Mouse (Mus musculus): Measurements from ENCODE around the gene Galnt2. TPM values are rescaled to one million over a fixed set of nuclear protein-coding genes. Genes with fewer than 3 reads are reported as not detected.

The Galnt2 gene
- polyA plus RNA-seq, 1 experiment from 2014 or later = 35.3 TPM

GRCm38 (mm10) chr8:124306574-124306973 lies 75.4 kb downstream of the Galnt2 start:
- Histone ChIP-seq H3K4me1 (peaks cover 17% of the 10 kb centered on the region), H3K4me3 (no peak overlapping the region), H3K27me3 (ENCODE audit: low read depth, poor library complexity, severe bottlenecking) (no peaks in the 10 kb centered on the region), H3K27ac (replicated peaks) (no peak overlapping the region), H3K9me3 (replicated peaks) (no peaks in the 10 kb centered on the region), H3K36me3 (peaks cover 74% of the 10 kb centered on the region)
- no peak for DNase-seq (ENCODE audit: low spot score)
- WGBS = 68% methylated on average over 7 of the region's 7 CpGs

GRCm38 (mm10) chr8:124307700-124308099 lies 76.5 kb downstream of the Galnt2 start:
- H3K36me3 ChIP-seq = peaks cover 74% of the 10 kb centered on the region
- no peak overlapping the region for H3K4me3 ChIP-seq
- H3K27ac ChIP-seq (replicated peaks) = no peak overlapping the region
- H3K4me1 ChIP-seq = peaks cover 17% of the 10 kb centered on the region
- no peak for DNase-seq (ENCODE audit: low spot score)
- H3K27me3 ChIP-seq (ENCODE audit: low read depth, poor library complexity, severe bottlenecking) = no peaks in the 10 kb centered on the region
- no peaks in the 10 kb centered on the region for H3K9me3 ChIP-seq (replicated peaks)
- 94% methylated on average over 10 of the region's 10 CpGs for WGBS

- Histone ChIP-seq H3K4me1 (peaks cover 31% of the 10 kb centered on the region), H3K27ac (replicated peaks) (no peak overlapping the region), H3K27me3 (ENCODE audit: low read depth, poor library complexity, severe bottlenecking) (no peaks in the 10 kb centered on the region), H3K36me3 (peaks cover 61% of the 10 kb centered on the region), H3K4me3 (no peak overlapping the region), H3K9me3 (replicated peaks) (no peaks in the 10 kb centered on the region)
- DNase-seq (ENCODE audit: low spot score) = no peak
- 87% methylated on average over 13 of the region's 13 CpGs for WGBS
These were observed 79.3 kb downstream of the Galnt2 start for GRCm38 (mm10) chr8:124310509-124310908.

- WGBS = 78% methylated on average over 6 of the region's 6 CpGs
- Histone ChIP-seq H3K4me1 (peaks cover 34% of the 10 kb centered on the region), H3K4me3 (no peak overlapping the region), H3K27me3 (ENCODE audit: low read depth, poor library complexity, severe bottlenecking) (no peaks in the 10 kb centered on the region), H3K9me3 (replicated peaks) (no peaks in the 10 kb centered on the region), H3K27ac (replicated peaks) (no peak overlapping the region), H3K36me3 (peaks cover 55% of the 10 kb centered on the region)
- no peak for DNase-seq (ENCODE audit: low spot score)
These were observed 79.9 kb downstream of the Galnt2 start for GRCm38 (mm10) chr8:124311111-124311510.

GRCm38 (mm10) chr8:124311723-124312122 lies 80.5 kb downstream of the Galnt2 start:
- no peaks in the 10 kb centered on the region for H3K9me3 ChIP-seq (replicated peaks)
- H3K27me3 ChIP-seq (ENCODE audit: low read depth, poor library complexity, severe bottlenecking) = no peaks in the 10 kb centered on the region
- DNase-seq (ENCODE audit: low spot score) = no peak
- no peak overlapping the region for H3K4me3 ChIP-seq
- H3K36me3 ChIP-seq = peaks cover 49% of the 10 kb centered on the region
- H3K27ac ChIP-seq (replicated peaks) = no peak overlapping the region
- 95% methylated on average over 17 of the region's 17 CpGs for WGBS
- H3K4me1 ChIP-seq = peaks cover 41% of the 10 kb centered on the region

GRCm38 (mm10) chr8:124312228-124312627 lies 81.0 kb downstream of the Galnt2 start:
- DNase-seq (ENCODE audit: low spot score) = no peak
- H3K36me3 ChIP-seq = peaks cover 44% of the 10 kb centered on the region
- H3K27ac ChIP-seq (replicated peaks) = no peak overlapping the region
- H3K9me3 ChIP-seq (replicated peaks) = no peaks in the 10 kb centered on the region
- H3K4me1 ChIP-seq = peaks cover 46% of the 10 kb centered on the region
- H3K4me3 ChIP-seq = no peak overlapping the region
- WGBS = 91% methylated on average over 10 of the region's 10 CpGs
- H3K27me3 ChIP-seq (ENCODE audit: low read depth, poor library complexity, severe bottlenecking) = no peaks in the 10 kb centered on the region

- peak overlapping the region; percentile 81 for H3K27ac ChIP-seq (replicated peaks)
- H3K4me1 ChIP-seq = peaks cover 41% of the 10 kb centered on the region
- peaks cover 28% of the 10 kb centered on the region for H3K36me3 ChIP-seq
- H3K4me3 ChIP-seq = no peak overlapping the region
- DNase-seq (ENCODE audit: low spot score) = peak; percentile 61
- no peaks in the 10 kb centered on the region for H3K9me3 ChIP-seq (replicated peaks)
- 35% methylated on average over 10 of the region's 10 CpGs for WGBS
- H3K27me3 ChIP-seq (ENCODE audit: low read depth, poor library complexity, severe bottlenecking) = no peaks in the 10 kb centered on the region
These were observed 83.6 kb downstream of the Galnt2 start for GRCm38 (mm10) chr8:124314803-124315202.

- 62% methylated on average over 12 of the region's 12 CpGs for WGBS
- Histone ChIP-seq H3K4me3 (no peak overlapping the region), H3K9me3 (replicated peaks) (no peaks in the 10 kb centered on the region), H3K27ac (replicated peaks) (peak overlapping the region; percentile 28; the same call in 1 of the 2 replicates), H3K36me3 (peaks cover 13% of the 10 kb centered on the region; the same call in 1 of the 2 replicates), H3K4me1 (peaks cover 35% of the 10 kb centered on the region), H3K27me3 (ENCODE audit: low read depth, poor library complexity, severe bottlenecking) (no peaks in the 10 kb centered on the region)
- no peak for DNase-seq (ENCODE audit: low spot score)
These were observed 85.4 kb downstream of the Galnt2 start for GRCm38 (mm10) chr8:124316466-124317136.

GRCm38 (mm10) chr8:124317191-124317682 lies 86.0 kb downstream of the Galnt2 start:
- no peaks in the 10 kb centered on the region for H3K27me3 ChIP-seq (ENCODE audit: low read depth, poor library complexity, severe bottlenecking)
- no peaks in the 10 kb centered on the region for H3K9me3 ChIP-seq (replicated peaks)
- WGBS = 79% methylated on average over 8 of the region's 8 CpGs
- peaks cover 36% of the 10 kb centered on the region for H3K4me1 ChIP-seq
- H3K36me3 ChIP-seq = peaks cover 7% of the 10 kb centered on the region
- H3K4me3 ChIP-seq = no peak overlapping the region
- no peak overlapping the region for H3K27ac ChIP-seq (replicated peaks)
- no peak for DNase-seq (ENCODE audit: low spot score)

GRCm38 (mm10) chr8:124317821-124318220 lies 86.6 kb downstream of the Galnt2 start:
- WGBS = 91% methylated on average over 6 of the region's 6 CpGs
- H3K9me3 ChIP-seq (replicated peaks) = no peaks in the 10 kb centered on the region
- H3K27me3 ChIP-seq (ENCODE audit: low read depth, poor library complexity, severe bottlenecking) = no peaks in the 10 kb centered on the region
- no peak for DNase-seq (ENCODE audit: low spot score)
- H3K27ac ChIP-seq (replicated peaks) = no peak overlapping the region
- peaks cover 7% of the 10 kb centered on the region for H3K36me3 ChIP-seq
- H3K4me1 ChIP-seq = peaks cover 36% of the 10 kb centered on the region
- no peak overlapping the region for H3K4me3 ChIP-seq

GRCm38 (mm10) chr8:124318612-124319315 lies 87.6 kb downstream of the Galnt2 start:
- Histone ChIP-seq H3K9me3 (replicated peaks) (no peaks in the 10 kb centered on the region), H3K4me3 (no peak overlapping the region), H3K27me3 (ENCODE audit: low read depth, poor library complexity, severe bottlenecking) (no peaks in the 10 kb centered on the region), H3K4me1 (peaks cover 36% of the 10 kb centered on the region), H3K27ac (replicated peaks) (peak overlapping the region; percentile 28; the same call in 1 of the 2 replicates), H3K36me3 (peaks cover 15% of the 10 kb centered on the region)
- no peak for DNase-seq (ENCODE audit: low spot score)
- 82% methylated on average over 11 of the region's 11 CpGs for WGBS

- Histone ChIP-seq H3K27me3 (ENCODE audit: low read depth, poor library complexity, severe bottlenecking) (no peaks in the 10 kb centered on the region), H3K36me3 (peaks cover 21% of the 10 kb centered on the region), H3K27ac (replicated peaks) (peak overlapping the region; percentile 28; the same call in 1 of the 2 replicates), H3K4me1 (peaks cover 33% of the 10 kb centered on the region), H3K4me3 (no peak overlapping the region), H3K9me3 (replicated peaks) (no peaks in the 10 kb centered on the region)
- WGBS = 91% methylated on average over 4 of the region's 4 CpGs
- DNase-seq (ENCODE audit: low spot score) = no peak
These were observed 88.1 kb downstream of the Galnt2 start for GRCm38 (mm10) chr8:124319316-124319652.

- WGBS = 79% methylated on average over 12 of the region's 12 CpGs
- H3K4me3 ChIP-seq = no peak overlapping the region
- peaks cover 16% of the 10 kb centered on the region for H3K4me1 ChIP-seq
- H3K27me3 ChIP-seq (ENCODE audit: low read depth, poor library complexity, severe bottlenecking) = no peaks in the 10 kb centered on the region
- DNase-seq (ENCODE audit: low spot score) = no peak
- H3K9me3 ChIP-seq (replicated peaks) = no peaks in the 10 kb centered on the region
- H3K27ac ChIP-seq (replicated peaks) = no peak overlapping the region
- H3K36me3 ChIP-seq = peaks cover 41% of the 10 kb centered on the region
These were observed 90.1 kb downstream of the Galnt2 start for GRCm38 (mm10) chr8:124321227-124321840.

Data from midbrain, embryonic 10.5 days (tissue).